Mouse (Mus musculus): ENCODE results near the gene Ccdc9. TPM values are rescaled to one million over a fixed set of nuclear protein-coding genes. Genes with fewer than 3 reads are reported as not detected.

Ccdc9 gene
- total and polyA plus RNA-seq, 2 experiments from 2014 or later: 13.6 to 31.5 TPM

GRCm38 (mm10) chr7:16320479-16320878, 33.9 kb upstream of the Ccdc9 start:
- no peaks in the 10 kb centered on the region for H3K9me3 ChIP-seq (ENCODE audit: low read length)

GRCm38 (mm10) chr7:16319216-16319615, 32.6 kb upstream of the Ccdc9 start:
- Histone ChIP-seq H3K9me3 (ENCODE audit: low read length) (no peaks in the 10 kb centered on the region), H3K27me3 (ENCODE audit: insufficient read depth, low read length) (no peaks in the 10 kb centered on the region), H3K4me3 (ENCODE audit: low read depth, low read length) (no peak overlapping the region), H3K9ac (replicated peaks; ENCODE audit: low read length, poor library complexity, severe bottlenecking) (no peak overlapping the region), H3K36me3 (ENCODE audit: insufficient read depth, low read length) (peaks cover 11% of the 10 kb centered on the region; the same call in 1 of the 2 replicates), H3K4me2 (ENCODE audit: low read depth, low read length, poor library complexity, severe bottlenecking) (no peak overlapping the region), H3K4me1 (ENCODE audit: insufficient read depth, low read length) (no peaks in the 10 kb centered on the region), H3K27ac (ENCODE audit: low read depth, low read length) (no peak overlapping the region)
- no peak for ATAC-seq (ENCODE audit: low FRiP score)
- WGBS: 90% methylated on average over 4 of the region's 4 CpGs
- TF ChIP-seq CTCF (IDR thresholded peaks at IDR 0.05): no peak
- DNase-seq (ENCODE audit: low spot score): no peak

More at GRCm38 (mm10) chr7:16320479-16320878, 33.9 kb upstream of the Ccdc9 start:
- Histone ChIP-seq H3K36me3 (ENCODE audit: insufficient read depth, low read length) (peaks cover 11% of the 10 kb centered on the region; the same call in 1 of the 2 replicates), H3K4me3 (ENCODE audit: low read depth, low read length) (no peak overlapping the region), H3K9ac (replicated peaks; ENCODE audit: low read length, poor library complexity, severe bottlenecking) (no peak overlapping the region), H3K27ac (ENCODE audit: low read depth, low read length) (no peak overlapping the region), H3K27me3 (ENCODE audit: insufficient read depth, low read length) (no peaks in the 10 kb centered on the region), H3K4me2 (ENCODE audit: low read depth, low read length, poor library complexity, severe bottlenecking) (no peak overlapping the region), H3K4me1 (ENCODE audit: insufficient read depth, low read length) (no peaks in the 10 kb centered on the region)
- DNase-seq (ENCODE audit: low spot score) (no peak), ATAC-seq (ENCODE audit: low FRiP score) (no peak)
- no peak for TF ChIP-seq CTCF (IDR thresholded peaks at IDR 0.05)
- WGBS: 90% methylated on average over 6 of the region's 6 CpGs

DNA sequence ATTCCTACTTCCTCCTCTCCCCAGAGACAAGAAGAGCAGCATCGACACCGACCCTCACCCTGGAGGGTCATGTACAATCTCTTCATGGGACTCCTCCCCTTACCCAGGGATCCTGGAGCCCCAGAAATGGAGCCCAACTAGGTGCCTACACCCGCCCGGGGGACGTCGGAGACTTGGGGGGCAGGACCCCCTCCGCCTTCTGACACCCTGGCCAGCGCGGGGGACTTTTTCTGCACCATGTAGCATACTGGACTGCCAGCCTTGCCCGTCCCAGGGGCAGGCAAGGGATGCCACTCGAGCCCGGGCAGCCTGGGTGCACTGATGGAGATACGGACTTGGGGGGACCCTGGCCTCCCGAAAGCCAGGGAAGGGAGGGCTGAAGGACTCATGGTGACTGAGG, 30.5 kb upstream of the Ccdc9 start:
- H3K27me3 ChIP-seq (ENCODE audit: insufficient read depth, low read length): no peaks in the 10 kb centered on the region
- no peak for TF ChIP-seq CTCF (IDR thresholded peaks at IDR 0.05)

DNA sequence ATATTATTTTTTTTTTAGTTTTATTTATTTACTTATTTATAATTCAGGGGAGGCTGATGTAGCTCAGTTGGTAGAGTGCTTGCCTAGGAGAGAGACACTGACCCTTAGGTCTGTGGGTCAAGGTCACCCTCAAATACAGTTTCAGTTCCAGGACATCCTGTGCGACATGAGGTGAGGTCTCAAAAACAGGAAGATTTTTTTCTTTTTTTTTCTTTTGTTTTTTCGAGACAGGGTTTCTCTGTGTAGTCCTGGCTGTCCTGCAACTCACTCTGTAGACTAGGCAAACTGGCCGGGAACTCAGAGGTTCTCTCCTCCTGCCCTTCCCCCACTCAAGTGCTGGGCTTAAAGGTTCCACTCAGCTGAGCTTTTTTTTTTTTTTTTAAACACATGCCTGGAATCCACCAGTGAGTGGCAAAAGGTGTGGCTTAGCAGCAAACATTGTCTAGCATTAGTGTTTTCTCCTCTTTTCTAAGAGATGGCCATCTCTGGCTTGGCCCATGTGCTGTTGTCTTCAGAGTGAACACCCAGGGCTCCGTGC, 28.7 kb upstream of the Ccdc9 start:
- DNase-seq (ENCODE audit: low spot score) (no peak), ATAC-seq (ENCODE audit: low FRiP score) (no peak)
- Histone ChIP-seq H3K9me3 (ENCODE audit: low read length) (no peaks in the 10 kb centered on the region), H3K4me3 (ENCODE audit: low read depth, low read length) (no peak overlapping the region), H3K36me3 (ENCODE audit: insufficient read depth, low read length) (peaks cover 11% of the 10 kb centered on the region; the same call in 1 of the 2 replicates), H3K27ac (ENCODE audit: low read depth, low read length) (no peak overlapping the region), H3K9ac (replicated peaks; ENCODE audit: low read length, poor library complexity, severe bottlenecking) (no peak overlapping the region), H3K4me1 (ENCODE audit: insufficient read depth, low read length) (peaks cover 13% of the 10 kb centered on the region), H3K27me3 (ENCODE audit: insufficient read depth, low read length) (no peaks in the 10 kb centered on the region), H3K4me2 (ENCODE audit: low read depth, low read length, poor library complexity, severe bottlenecking) (no peak overlapping the region)
- 77% methylated on average over 4 of the region's 4 CpGs for WGBS
- TF ChIP-seq CTCF (IDR thresholded peaks at IDR 0.05): no peak

More for the DNA sequence above, 30.5 kb upstream of the Ccdc9 start:
- no peak overlapping the region for H3K27ac ChIP-seq (ENCODE audit: low read depth, low read length)
- H3K9me3 ChIP-seq (ENCODE audit: low read length): no peaks in the 10 kb centered on the region
- no peak for ATAC-seq (ENCODE audit: low FRiP score)
- 88% methylated on average over 14 of the region's 14 CpGs for WGBS
- no peak overlapping the region for H3K9ac ChIP-seq (replicated peaks; ENCODE audit: low read length, poor library complexity, severe bottlenecking)
- H3K4me3 ChIP-seq (ENCODE audit: low read depth, low read length): no peak overlapping the region
- H3K36me3 ChIP-seq (ENCODE audit: insufficient read depth, low read length): peaks cover 11% of the 10 kb centered on the region; the same call in 1 of the 2 replicates
- DNase-seq (ENCODE audit: low spot score): no peak
- H3K4me1 ChIP-seq (ENCODE audit: insufficient read depth, low read length): peaks cover 9% of the 10 kb centered on the region; the same call in 1 of the 2 replicates
- no peak overlapping the region for H3K4me2 ChIP-seq (ENCODE audit: low read depth, low read length, poor library complexity, severe bottlenecking)

- WGBS: 9% methylated on average over 13 of the region's 13 CpGs
- no peak for ATAC-seq (ENCODE audit: low FRiP score)
- Histone ChIP-seq H3K9ac (replicated peaks; ENCODE audit: low read length, poor library complexity, severe bottlenecking) (peak overlapping the region; percentile 89), H3K4me2 (ENCODE audit: low read depth, low read length, poor library complexity, severe bottlenecking) (peak overlapping the region; percentile 97), H3K4me3 (ENCODE audit: low read depth, low read length) (peak overlapping the region; percentile 81), H3K27ac (ENCODE audit: low read depth, low read length) (peak overlapping the region; percentile 93), H3K4me1 (ENCODE audit: insufficient read depth, low read length) (peaks cover 13% of the 10 kb centered on the region), H3K36me3 (ENCODE audit: insufficient read depth, low read length) (peaks cover 11% of the 10 kb centered on the region; the same call in 1 of the 2 replicates), H3K9me3 (ENCODE audit: low read length) (no peaks in the 10 kb centered on the region), H3K27me3 (ENCODE audit: insufficient read depth, low read length) (no peaks in the 10 kb centered on the region)
- DNase-seq (ENCODE audit: low spot score): no peak
- TF ChIP-seq CTCF (IDR thresholded peaks at IDR 0.05): peak; percentile 22; the same call in 1 of the 2 replicates
These were observed 27.7 kb upstream of the Ccdc9 start for GRCm38 (mm10) chr7:16314221-16314775.

GRCm38 (mm10) chr7:16313481-16314220, 27.1 kb upstream of the Ccdc9 start:
- Histone ChIP-seq H3K4me2 (ENCODE audit: low read depth, low read length, poor library complexity, severe bottlenecking) (peak overlapping the region; percentile 97), H3K9ac (replicated peaks; ENCODE audit: low read length, poor library complexity, severe bottlenecking) (peak overlapping the region; percentile 89), H3K27ac (ENCODE audit: low read depth, low read length) (peak overlapping the region; percentile 93), H3K9me3 (ENCODE audit: low read length) (no peaks in the 10 kb centered on the region), H3K27me3 (ENCODE audit: insufficient read depth, low read length) (no peaks in the 10 kb centered on the region), H3K36me3 (ENCODE audit: insufficient read depth, low read length) (peaks cover 11% of the 10 kb centered on the region; the same call in 1 of the 2 replicates), H3K4me3 (ENCODE audit: low read depth, low read length) (peak overlapping the region; percentile 81), H3K4me1 (ENCODE audit: insufficient read depth, low read length) (peaks cover 13% of the 10 kb centered on the region)
- DNase-seq (ENCODE audit: low spot score) (peak; percentile 80), ATAC-seq (ENCODE audit: low FRiP score) (peak; percentile 59)
- WGBS: under 1% methylated on average over 60 of the region's 66 CpGs
- TF ChIP-seq CTCF (IDR thresholded peaks at IDR 0.05): peak; percentile 31; the same call in 1 of the 2 replicates

All from midbrain, postnatal 0 days (tissue).